Mouse (Mus musculus): ENCODE measurements around the gene Mrps2. TPM values are rescaled to one million over a fixed set of nuclear protein-coding genes. Genes with fewer than 3 reads are reported as not detected.

Mrps2 gene
- 26.5 and 30.5 TPM in 2 replicates for total RNA-seq (2012; rRNA removed)
- polyA plus RNA-seq (2012; ENCODE audit: insufficient read depth in 1 of 2, insufficient read length in 2 of 2, low read depth in 1 of 2, low replicate concordance in 2 of 2, missing spikeins in 1 of 2): 10 to 100 TPM; 70.3 to 71.4 TPM

DNA sequence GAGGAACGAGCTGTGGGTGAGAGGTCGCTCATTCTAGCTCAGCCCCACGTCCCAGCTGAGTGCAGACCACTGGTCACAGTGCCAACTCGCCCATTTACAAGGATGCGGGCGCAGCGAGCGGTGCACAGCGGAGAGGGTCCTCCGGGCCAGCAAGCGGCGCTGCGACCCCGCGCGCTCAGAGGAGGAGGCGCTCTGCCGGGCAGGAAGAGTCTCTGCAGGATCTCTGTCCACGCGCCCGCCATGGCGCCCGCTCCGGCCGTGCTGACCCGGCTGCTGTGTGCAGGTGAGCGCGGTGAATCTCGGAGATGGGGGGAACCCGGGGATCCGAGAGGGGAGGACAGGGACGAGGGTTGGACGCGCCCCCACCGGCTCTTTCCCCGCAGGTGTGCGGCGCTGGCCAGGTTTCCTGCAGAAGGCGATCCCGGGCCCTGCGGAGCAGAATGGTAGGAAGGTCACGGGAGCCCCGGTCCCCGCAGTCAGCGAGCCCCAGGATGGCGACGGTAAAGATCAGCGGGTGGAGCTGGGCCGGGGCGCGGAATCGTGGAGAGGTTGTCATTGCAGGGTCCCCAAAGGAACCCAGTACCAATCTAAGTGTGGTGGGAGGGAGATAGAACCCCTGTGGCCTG, at the start of gene Mrps2:
Gene Mrps2 (plus strand): TSS at position 207 of the 626 bp plus-strand sequence.
- peaks cover 3 to 12% of the 10 kb centered on the region in 2 experiments; a peak in 2 of 4 replicates for H3K4me1 ChIP-seq (ENCODE audit: control insufficient read depth in 1 of 2, insufficient read depth in 2 of 2, low read length in 2 of 2)
- DNase-seq (ENCODE audit: low read depth, low spot score): peak; percentile 92
- H3K79me2 ChIP-seq (ENCODE audit: control insufficient read depth, insufficient read depth, low read length, poor library complexity): peaks cover 12% of the 10 kb centered on the region
- peaks cover 2% of the 10 kb centered on the region in 2 experiments; a peak in 3 of 4 replicates for H3K36me3 ChIP-seq (ENCODE audit: control insufficient read depth in 1 of 2, insufficient read depth in 2 of 2, low read length in 2 of 2)
- no peaks in the 10 kb centered on the region for H3K27me3 ChIP-seq (ENCODE audit: control insufficient read depth in 1 of 2, insufficient read depth in 2 of 2, low read length in 2 of 2)
- no peaks in the 10 kb centered on the region for H3K9me3 ChIP-seq (replicated peaks; ENCODE audit: insufficient read depth, low read length)
- peak within 1 kb of the TSS; percentile 81 for H3K9ac ChIP-seq (ENCODE audit: control insufficient read depth, low read depth, low read length, poor library complexity, severe bottlenecking)
- peak within 1 kb of the TSS; percentile 82 to 86 for H3K4me3 ChIP-seq (ENCODE audit: control insufficient read depth in 1 of 2, insufficient read depth in 1 of 2, low read depth in 2 of 2, low read length in 2 of 2)
- H3K27ac ChIP-seq (ENCODE audit: control insufficient read depth, low read depth, low read length): peak within 1 kb of the TSS; percentile 3; the same call in 1 of the 2 replicates
- TF ChIP-seq POLR2AphosphoS5 (IDR thresholded peaks at IDR 0.05; ENCODE audit: borderline replicate concordance, low read depth, low read length): no peak
- no peak for TF ChIP-seq ZMIZ1 (IDR thresholded peaks at IDR 0.05; ENCODE audit: low read depth, low read length)
- peak; percentile 69; the same call in 1 of the 2 replicates for TF ChIP-seq MYC (IDR thresholded peaks at IDR 0.05; ENCODE audit: low read depth, low read length)
- TF ChIP-seq SIN3A (IDR thresholded peaks at IDR 0.05; ENCODE audit: low read length): peak; percentile 87
- no peak for TF ChIP-seq SMC3 (IDR thresholded peaks at IDR 0.05; ENCODE audit: low read depth, low read length)
- peak; percentile 61 for TF ChIP-seq ELF1 (IDR thresholded peaks at IDR 0.05; ENCODE audit: low read depth, low read length)
- no peak for TF ChIP-seq EP300 (IDR thresholded peaks at IDR 0.05; ENCODE audit: low read depth in 1 of 2, low read length in 2 of 2)
- peak; percentile 81; the same call in 1 of the 2 replicates for TF ChIP-seq GABPA (IDR thresholded peaks at IDR 0.05; ENCODE audit: low read depth, low read length)
- no peak for TF ChIP-seq CHD1 (IDR thresholded peaks at IDR 0.05; ENCODE audit: low read depth, low read length)
- no peak for TF ChIP-seq ETS1 (IDR thresholded peaks at IDR 0.05; ENCODE audit: low read depth, low read length)
- TF ChIP-seq E2F4 (IDR thresholded peaks at IDR 0.05; ENCODE audit: borderline replicate concordance, low read depth, low read length): no peak
- no peak for TF ChIP-seq BHLHE40 (IDR thresholded peaks at IDR 0.05; ENCODE audit: borderline replicate concordance, low read depth, low read length)
- TF ChIP-seq TAL1 (IDR thresholded peaks at IDR 0.05; ENCODE audit: low read length): no peak
- TF ChIP-seq MAFK (IDR thresholded peaks at IDR 0.05; ENCODE audit: borderline replicate concordance, low read depth, low read length): no peak
- peak; percentile 88 for TF ChIP-seq NELFE (IDR thresholded peaks at IDR 0.05; ENCODE audit: low read depth, low read length)
- TF ChIP-seq MXI1 (IDR thresholded peaks at IDR 0.05; ENCODE audit: low read depth, low read length): peak; percentile 92
- TF ChIP-seq ZNF384 (IDR thresholded peaks at IDR 0.05; ENCODE audit: low read depth, low read length): 0 out of 2 replicates have a peak, but pooled peaks have one; percentile 32
- no peak; the same call in 1 of the 2 replicates for TF ChIP-seq KAT2A (conservative IDR thresholded peaks at IDR 0.05; ENCODE audit: low read depth, low read length)
- no peak for TF ChIP-seq RCOR1 (IDR thresholded peaks at IDR 0.05; ENCODE audit: low read depth, low read length)
- no peak for TF ChIP-seq JUND (IDR thresholded peaks at IDR 0.05; ENCODE audit: low read depth, low read length)
- TF ChIP-seq HCFC1 (IDR thresholded peaks at IDR 0.05; ENCODE audit: low read depth, low read length): peak; percentile 88
- no peak for TF ChIP-seq ZKSCAN1 (IDR thresholded peaks at IDR 0.05; ENCODE audit: low read depth, low read length)
- TF ChIP-seq USF2 (IDR thresholded peaks at IDR 0.05; ENCODE audit: borderline replicate concordance in 1 of 2, insufficient read depth in 1 of 2, low read depth in 1 of 2, low read length in 2 of 2): no peak
- no peak for TF ChIP-seq MAZ (IDR thresholded peaks at IDR 0.05; ENCODE audit: low read depth, low read length)
- no peak for TF ChIP-seq ZC3H11A (IDR thresholded peaks at IDR 0.05; ENCODE audit: low read depth, low read length)
- no peak for TF ChIP-seq CHD2 (IDR thresholded peaks at IDR 0.05; ENCODE audit: low read length)
- TF ChIP-seq MYB (IDR thresholded peaks at IDR 0.05; ENCODE audit: low read depth, low read length): no peak
- no peak for TF ChIP-seq NRF1 (IDR thresholded peaks at IDR 0.05; ENCODE audit: insufficient read depth, low read depth, low read length, poor library complexity, severe bottlenecking)
- peak; percentile 79 for TF ChIP-seq POLR2AphosphoS2 (IDR thresholded peaks at IDR 0.05; ENCODE audit: low read length)
- TF ChIP-seq CTCF (IDR thresholded peaks at IDR 0.05 in 2 of 3, conservative IDR thresholded peaks at IDR 0.05 in 1 of 3; ENCODE audit: control insufficient read depth in 1 of 3, insufficient read depth in 1 of 3, low read depth in 2 of 3, low read length in 3 of 3, poor library complexity in 1 of 3, severe bottlenecking in 1 of 3): peak; percentile 79 to 98 (median 91)
- no peak for TF ChIP-seq USF1 (IDR thresholded peaks at IDR 0.05; ENCODE audit: low read depth, low read length)
- no peak for TF ChIP-seq RAD21 (IDR thresholded peaks at IDR 0.05; ENCODE audit: low read depth, low read length)
- peak; percentile 88 to 89 for TF ChIP-seq POLR2A (IDR thresholded peaks at IDR 0.05; ENCODE audit: control insufficient read depth in 1 of 2, insufficient read depth in 1 of 2, low read depth in 1 of 2, low read length in 2 of 2, poor library complexity in 1 of 2)
- 0 out of 2 replicates have a peak, but pooled peaks have one; percentile 48 for TF ChIP-seq TCF12 (IDR thresholded peaks at IDR 0.05; ENCODE audit: low read depth, low read length)
- no peak for TF ChIP-seq MEF2A (IDR thresholded peaks at IDR 0.05; ENCODE audit: extremely low read depth, insufficient replicate concordance, low read depth, low read length, poor library complexity, severe bottlenecking)
- TF ChIP-seq GATA1 (IDR thresholded peaks at IDR 0.05; ENCODE audit: low read depth, low read length): no peak
